Mouse (Mus musculus): Measurements from ENCODE around the gene Rsph1.

DNA sequence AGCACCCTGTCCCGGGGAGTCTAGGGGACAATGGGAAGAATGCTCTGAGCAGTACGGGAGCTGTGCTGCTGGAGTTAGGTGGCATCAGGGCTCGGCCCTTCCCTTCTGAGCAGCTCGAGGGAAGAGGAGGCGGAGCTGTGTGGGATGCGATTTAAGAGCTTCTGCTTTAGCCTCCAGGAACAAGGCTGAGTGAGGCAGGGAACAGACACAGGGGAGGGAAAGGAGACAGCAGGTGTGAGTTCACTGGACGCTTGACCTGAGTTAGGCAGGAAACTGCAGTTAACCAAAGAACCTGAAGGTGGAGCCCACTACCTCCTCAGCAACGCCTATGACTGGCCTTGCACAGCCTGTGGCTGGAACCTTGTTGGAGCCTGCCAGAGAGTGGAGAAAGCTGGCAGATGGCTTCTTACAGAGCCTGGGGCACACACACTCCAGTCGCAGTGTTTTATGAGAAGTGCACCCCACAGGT, 22.7 kb downstream of the Rsph1 start:
- TF ChIP-seq POLR2A (IDR thresholded peaks at IDR 0.05; ENCODE audit: borderline replicate concordance, low read depth, low read length) (no peak), CTCF (IDR thresholded peaks at IDR 0.05; ENCODE audit: low read depth, low read length) (no peak)
